Mouse (Mus musculus) embryo, embryonic 10 days (tissue): ENCODE measurements around the gene Tfap4.

Source experiments
- DNase-seq: peaks from one replicate; pipeline ENCODE4 v3.0.0-alpha.2; 2015; ENCODE audit warnings: low spot score

The Tfap4 gene

DNA sequence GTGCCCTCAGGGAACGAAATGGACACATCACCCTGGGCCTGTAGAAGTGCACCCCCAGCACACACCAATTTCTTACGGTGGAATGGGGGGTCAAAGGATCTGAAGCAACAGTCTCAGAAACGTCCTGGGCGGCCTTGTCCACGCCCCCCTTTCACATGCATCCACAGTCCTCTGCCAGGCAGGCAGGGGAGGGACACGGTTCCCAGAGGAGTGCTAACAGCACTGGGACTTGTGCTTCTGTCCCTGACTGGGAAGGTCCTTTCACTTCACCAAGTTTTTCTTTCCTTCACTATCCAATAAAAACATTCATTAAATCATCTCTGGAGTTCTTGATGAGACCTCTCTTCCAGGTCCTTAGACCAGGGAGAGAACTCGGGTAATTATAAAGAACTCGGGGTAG lies 39.0 kb downstream of the Tfap4 start:
- no peak for DNase-seq

- DNase-seq: no peak
These were observed 39.8 kb downstream of the Tfap4 start for GRCm38 (mm10) chr16:4519825-4520224.

- DNase-seq: no peak
These were observed 40.5 kb downstream of the Tfap4 start for GRCm38 (mm10) chr16:4519157-4519556.

DNA sequence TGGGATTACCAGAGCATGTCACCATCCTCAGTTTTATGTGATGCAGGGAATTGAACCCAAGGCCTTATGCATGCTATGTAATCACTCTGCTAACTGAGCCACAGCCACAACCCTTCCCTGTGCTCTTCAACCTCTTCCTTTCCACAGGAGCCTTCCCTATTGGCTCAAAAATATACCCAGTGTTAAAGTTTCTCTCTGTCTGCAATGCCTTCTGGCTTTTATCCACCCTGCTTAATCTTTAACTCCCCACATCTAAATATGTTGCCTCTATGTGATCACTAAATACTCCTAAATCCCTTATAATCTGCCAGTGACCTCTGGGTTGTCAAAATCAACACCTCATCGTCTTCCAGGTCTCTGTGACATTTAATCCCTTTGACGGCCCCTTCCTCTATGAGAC lies 41.7 kb downstream of the Tfap4 start:
- no peak for DNase-seq

DNA sequence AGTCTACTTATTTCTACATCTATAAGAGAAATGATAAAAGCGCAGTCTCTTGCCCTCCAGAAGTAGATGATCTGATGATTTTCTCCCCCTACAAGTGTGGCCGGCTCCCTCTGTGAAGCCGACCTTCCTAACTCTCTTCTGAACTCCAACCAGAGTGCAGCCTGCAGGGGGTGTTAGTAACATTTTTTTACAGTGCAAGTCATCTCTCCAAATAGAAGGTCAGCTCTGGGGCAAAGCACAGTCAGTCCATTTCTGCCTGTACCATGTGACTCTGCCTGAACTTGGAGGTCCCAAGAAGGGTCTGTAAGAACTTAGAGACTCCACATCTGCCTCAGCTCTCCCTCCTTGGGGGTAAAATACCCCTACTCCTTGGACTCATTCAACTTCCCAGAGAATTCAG lies 45.3 kb downstream of the Tfap4 start:
- DNase-seq: no peak

DNA sequence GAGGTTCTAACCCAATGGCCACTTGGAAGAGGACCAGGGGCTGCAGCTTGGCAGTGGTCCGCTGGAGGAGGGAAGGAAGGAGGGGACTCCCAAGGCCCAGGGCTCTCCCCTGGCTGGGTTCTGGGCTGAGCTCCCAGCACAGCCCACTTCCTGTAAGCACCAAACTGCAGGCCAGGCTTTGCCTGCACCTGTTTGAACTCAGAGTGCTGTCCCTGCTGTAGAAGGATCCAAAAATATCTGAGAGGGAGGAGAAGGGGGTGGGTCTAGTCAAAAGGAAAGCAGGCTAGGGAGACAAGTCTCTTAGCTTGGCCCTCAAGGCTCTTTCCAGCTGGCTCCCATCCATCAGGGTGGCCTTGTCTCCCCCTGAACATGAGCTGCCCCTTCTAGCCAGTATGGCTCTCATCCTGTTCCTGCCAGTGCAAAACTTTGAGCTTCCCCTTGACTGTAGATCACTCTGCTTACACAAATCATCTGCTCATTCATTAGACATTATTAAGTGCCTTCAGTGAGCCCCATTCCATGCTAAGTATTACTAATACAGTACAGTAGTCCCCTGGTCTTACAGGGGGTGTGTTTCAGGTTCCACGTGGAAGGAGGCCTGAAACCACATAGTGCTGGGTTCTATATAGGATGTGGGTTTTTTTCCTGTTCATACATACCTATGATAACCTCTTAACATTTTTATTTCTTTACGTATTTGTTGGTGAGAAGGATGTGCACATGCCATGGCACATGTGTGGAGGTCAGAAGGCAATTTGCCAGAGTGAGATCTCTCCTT lies 46.8 kb downstream of the Tfap4 start:
- no peak for DNase-seq

DNA sequence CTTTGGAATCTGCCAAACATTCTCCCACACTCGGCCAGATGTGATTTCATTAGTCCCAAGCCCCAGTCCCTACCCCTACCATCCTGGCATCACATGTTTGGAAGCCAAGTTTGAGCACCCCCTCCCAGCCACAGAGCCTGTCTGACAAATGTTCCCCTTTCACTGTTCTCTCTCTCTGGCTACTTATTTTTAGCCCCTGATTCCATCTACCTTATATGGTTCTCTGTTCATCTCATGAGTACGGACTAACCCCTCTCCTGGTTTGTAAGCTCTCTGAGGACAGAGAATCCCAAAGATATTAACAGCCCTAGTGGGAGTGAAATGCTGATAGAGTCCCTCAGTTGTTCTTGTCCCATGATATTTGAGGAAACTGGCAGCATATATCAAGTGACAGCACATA lies 48.3 kb downstream of the Tfap4 start:
- DNase-seq: no peak

GRCm38 (mm10) chr16:4506181-4506580 lies 53.5 kb downstream of the Tfap4 start:
- DNase-seq: no peak

- no peak for DNase-seq
These were observed 56.2 kb downstream of the Tfap4 start for GRCm38 (mm10) chr16:4503495-4503894.

- no peak for DNase-seq
These were observed 57.1 kb downstream of the Tfap4 start for GRCm38 (mm10) chr16:4502568-4502967.

DNA sequence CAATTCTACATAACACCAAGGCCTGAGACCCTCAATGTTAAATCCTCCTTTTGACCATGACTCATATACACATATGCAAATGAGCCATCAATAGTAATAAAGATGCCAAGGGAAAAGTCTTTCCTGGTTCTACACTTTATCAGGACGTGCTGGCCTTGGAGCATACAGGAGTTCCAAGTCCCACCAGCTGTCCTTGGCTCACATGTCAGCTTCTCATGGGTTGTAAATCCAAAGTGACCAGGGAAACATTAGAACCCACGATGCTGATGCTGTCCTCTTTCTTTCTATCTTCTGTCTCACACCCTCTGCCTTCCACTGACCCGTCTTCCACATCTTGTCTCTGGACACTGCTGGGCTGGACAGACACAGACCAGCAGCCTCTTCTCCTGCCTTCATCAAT lies 58.0 kb downstream of the Tfap4 start:
- DNase-seq: no peak

GRCm38 (mm10) chr16:4500598-4501385 lies 58.9 kb downstream of the Tfap4 start:
- no peak for DNase-seq

- no peak for DNase-seq
These were observed 61.7 kb downstream of the Tfap4 start for GRCm38 (mm10) chr16:4497762-4498607.

- DNase-seq: no peak
These were observed 63.2 kb downstream of the Tfap4 start for GRCm38 (mm10) chr16:4496470-4496869.

DNA sequence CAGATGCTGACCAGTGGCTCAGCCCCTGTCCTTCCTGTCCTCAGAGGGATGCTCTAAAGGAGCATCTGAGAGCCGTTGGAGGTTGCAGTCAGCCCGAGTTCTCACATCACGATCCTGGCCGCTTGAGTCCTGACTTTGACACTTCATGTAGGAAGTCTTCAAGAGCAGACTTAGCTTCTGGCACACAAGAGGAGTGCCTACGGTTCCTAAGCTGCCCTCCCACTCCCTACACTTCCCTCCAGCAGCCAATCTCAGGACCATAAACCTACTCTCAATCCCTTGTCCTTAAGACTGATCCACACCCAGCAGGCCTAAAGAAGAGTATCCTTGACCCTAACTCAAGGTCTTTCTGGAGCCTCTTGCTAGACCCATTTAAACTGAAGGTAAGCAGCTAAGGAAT lies 63.8 kb downstream of the Tfap4 start:
- no peak for DNase-seq
